Mouse (Mus musculus) thymus, postnatal 10 days (tissue): Measurements from ENCODE around the gene Inhbe.
"Not testable (repeated sequence)": the region's sequence is repeated elsewhere in the genome, so short reads cannot be mapped to it uniquely, and the experiment has no call there.

Experiments
- DNase-seq, 2 experiments: peaks; one replicate each; pipeline ENCODE4 v3.0.0; 2021; ENCODE audit warnings: low spot score in 2 of 2

Gene Inhbe

GRCm38 (mm10) chr10:127322669-127323068, 31.5 kb downstream of the Inhbe start:
- DNase-seq, result no peak

GRCm38 (mm10) chr10:127322178-127322577, 32.0 kb downstream of the Inhbe start:
- no peak for DNase-seq

- DNase-seq, result peak in 1 of 2 experiments; percentile 49
These were observed 32.6 kb downstream of the Inhbe start, which contains the start of gene Arhgap9 for GRCm38 (mm10) chr10:127321621-127322020. Gene Arhgap9, plus strand, starts transcription at chr10:127321964.

GRCm38 (mm10) chr10:127319969-127320368, 34.2 kb downstream of the Inhbe start:
- DNase-seq, result no peak

GRCm38 (mm10) chr10:127318009-127318408, 36.2 kb downstream of the Inhbe start:
- DNase-seq, result no peak

- no peak for DNase-seq
These were observed 36.9 kb downstream of the Inhbe start for GRCm38 (mm10) chr10:127317277-127317676.

- not testable (repeated sequence) for DNase-seq
These were observed 39.3 kb downstream of the Inhbe start for GRCm38 (mm10) chr10:127314950-127315349.

- not testable (repeated sequence) for DNase-seq
These were observed 40.7 kb downstream of the Inhbe start for GRCm38 (mm10) chr10:127313516-127313915.

GRCm38 (mm10) chr10:127312858-127313257, 41.4 kb downstream of the Inhbe start:
- DNase-seq, result no peak

- peak; percentile 81 to 87 for DNase-seq
These were observed 41.9 kb downstream of the Inhbe start for GRCm38 (mm10) chr10:127312356-127312676.

GRCm38 (mm10) chr10:127311476-127312355, 42.5 kb downstream of the Inhbe start, which contains the start of gene Mars:
Gene Mars, minus strand, starts transcription at chr10:127311786.
- peak; percentile 88 to 89 for DNase-seq

- DNase-seq, result no peak
These were observed 43.4 kb downstream of the Inhbe start for GRCm38 (mm10) chr10:127310523-127311475.

GRCm38 (mm10) chr10:127309167-127309566, 45.0 kb downstream of the Inhbe start:
- not testable (repeated sequence) for DNase-seq

- no peak for DNase-seq
These were observed 51.1 kb downstream of the Inhbe start for GRCm38 (mm10) chr10:127303136-127303535.

- no peak for DNase-seq
These were observed 53.9 kb downstream of the Inhbe start for GRCm38 (mm10) chr10:127300361-127300760.
